Mouse (Mus musculus): ENCODE data around the gene Gpsm3. TPM values are rescaled to one million over a fixed set of nuclear protein-coding genes. Genes with fewer than 3 reads are reported as not detected.

Gene Gpsm3
- total RNA-seq (2023): 440 and 473 TPM in 2 replicates

GRCm38 (mm10) chr17:34589681-34590101 lies at the start of gene Gpsm3:
Gpsm3 (plus strand) TSS chr17:34589806.

GRCm38 (mm10) chr17:34564003-34564421 lies 25.6 kb upstream of the Gpsm3 start, which contains the start of gene Notch4:
Notch4 (plus strand) TSS chr17:34564268.

GRCm38 (mm10) chr17:34591029-34591993 lies 1.7 kb downstream of the Gpsm3 start, which contains the start of gene Pbx2:
Pbx2 (plus strand) TSS chr17:34591266.

GRCm38 (mm10) chr17:34597566-34598095 lies 8.0 kb downstream of the Gpsm3 start, which contains the start of gene Ager:
Ager (plus strand) TSS chr17:34597862.

GRCm38 (mm10) chr17:34603375-34604060 lies 13.9 kb downstream of the Gpsm3 start, which contains the start of gene Rnf5:
Rnf5 (minus strand) TSS chr17:34603690.

GRCm38 (mm10) chr17:34604061-34604508 lies 14.5 kb downstream of the Gpsm3 start, which contains the start of gene Agpat1:
Agpat1 (plus strand) TSS chr17:34604262.

GRCm38 (mm10) chr17:34615871-34616270 lies 26.3 kb downstream of the Gpsm3 start, which contains the start of gene Egfl8:
Egfl8 (minus strand) TSS chr17:34615971.

GRCm38 (mm10) chr17:34627943-34628643 lies 38.5 kb downstream of the Gpsm3 start, which contains the start of gene Ppt2:
Ppt2 (minus strand) TSS chr17:34628510.

GRCm38 (mm10) chr17:34629221-34629751 lies 39.7 kb downstream of the Gpsm3 start, which contains the start of gene Prrt1:
Prrt1 (plus strand) TSS chr17:34629533.

Other genes starting within 250 kb of the Gpsm3 start
- 2.8 and 3.5 TPM in 2 replicates for gene Btnl2, start 235.0 kb upstream of the Gpsm3 start, total RNA-seq (2023)
- gene Btnl1, start 212.7 kb upstream of the Gpsm3 start, total RNA-seq (2023): not detected in 2 replicates
- not detected in 2 replicates for gene BC051142, start 191.0 kb upstream of the Gpsm3 start, total RNA-seq (2023)
- not detected in 2 replicates for gene Btnl4, start 112.5 kb upstream of the Gpsm3 start, total RNA-seq (2023)
- gene Btnl6, start 72.5 kb upstream of the Gpsm3 start, total RNA-seq (2023): not detected in 2 replicates
- gene Notch4, start 25.5 kb upstream of the Gpsm3 start, total RNA-seq (2023): 0.57 and 1.5 TPM in 2 replicates
- gene Pbx2, start 1.5 kb downstream of the Gpsm3 start, total RNA-seq (2023): 89.1 and 104 TPM in 2 replicates
- gene Ager, start 8.1 kb downstream of the Gpsm3 start, total RNA-seq (2023): 5.3 and 8.3 TPM in 2 replicates
- gene Rnf5, start 13.9 kb downstream of the Gpsm3 start, total RNA-seq (2023): 33.1 and 34.1 TPM in 2 replicates
- gene Agpat1, start 14.5 kb downstream of the Gpsm3 start, total RNA-seq (2023): 46.3 and 48.5 TPM in 2 replicates
- gene Egfl8, start 26.2 kb downstream of the Gpsm3 start, total RNA-seq (2023): 1.7 and 4.2 TPM in 2 replicates
- 33.1 and 38.3 TPM in 2 replicates for gene Ppt2, start 38.7 kb downstream of the Gpsm3 start, total RNA-seq (2023)
- not detected in 2 replicates for gene Prrt1, start 39.7 kb downstream of the Gpsm3 start, total RNA-seq (2023)
- 9.9 and 14.9 TPM in 2 replicates for gene Fkbpl, start 55.0 kb downstream of the Gpsm3 start, total RNA-seq (2023)
- 54.8 and 61.2 TPM in 2 replicates for gene Atf6b, start 57.3 kb downstream of the Gpsm3 start, total RNA-seq (2023)
- 0.06 and 0.09 TPM in 2 replicates for gene Tnxb, start 80.7 kb downstream of the Gpsm3 start, total RNA-seq (2023)
- 0.11 and 0.13 TPM in 2 replicates for gene C4b, start 154.1 kb downstream of the Gpsm3 start, total RNA-seq (2023)
- not detected in 2 replicates for gene Cyp21a1, start 214.8 kb downstream of the Gpsm3 start, total RNA-seq (2023)
- gene Stk19, start 247.1 kb downstream of the Gpsm3 start, total RNA-seq (2023): 42.3 and 63.0 TPM in 2 replicates
- 34.5 and 46.7 TPM in 2 replicates for gene Dxo, start 247.2 kb downstream of the Gpsm3 start, total RNA-seq (2023)

Data from neutrophil, adult 65 days (primary cell).